19 mouse cellular contexts compared by ENCODE assay signal in genomic region chr3:52837527-52837926, GRCm38 (mm10).
DNase-seq lines count a peak whose midpoint lies in the region; ATAC-seq and TF ChIP-seq lines count a peak whose summit lies in the region.
"Had no signal": no experiment of that assay in that cellular context is flagged by ENCODE, and none has a peak within 500 bp of the region (broad histone marks: within the 10 kb centered on the region; RNA-seq: fewer than 3 reads in every experiment).

No protein-coding gene starts in this region.

- H3K9me3 ChIP-seq in forebrain, postnatal 0 days (ENCODE audit: low read length) = no peaks in the 10 kb centered on the region
- H3K9me3 ChIP-seq in forebrain, embryonic 12.5 days = no peaks in the 10 kb centered on the region
- H3K9me3 ChIP-seq: embryonic facial prominence, embryonic 15.5 days; forebrain, embryonic 10.5 days had no signal

- H3K27me3 ChIP-seq in forebrain, postnatal 0 days (ENCODE audit: insufficient read depth, low read length) = no peaks in the 10 kb centered on the region
- peaks cover 3% of the 10 kb centered on the region; the same call in 1 of the 2 replicates for H3K27me3 ChIP-seq in forebrain, embryonic 12.5 days

- WGBS in forebrain, postnatal 0 days = 31% methylated on average over 4 of the region's 4 CpGs
- WGBS in forebrain, embryonic 12.5 days = 35% methylated on average over 4 of the region's 4 CpGs

- H3K36me3 ChIP-seq in forebrain, postnatal 0 days (ENCODE audit: insufficient read depth) = no peaks in the 10 kb centered on the region
- H3K36me3 ChIP-seq in forebrain, embryonic 12.5 days (replicated peaks) = no peaks in the 10 kb centered on the region
- H3K36me3 ChIP-seq: embryonic facial prominence, embryonic 15.5 days; forebrain, embryonic 10.5 days had no signal

- H3K4me1 ChIP-seq in forebrain, postnatal 0 days (ENCODE audit: insufficient read depth) = peaks cover 5% of the 10 kb centered on the region; the same call in 1 of the 2 replicates
- H3K4me1 ChIP-seq in forebrain, embryonic 12.5 days = peaks cover 11% of the 10 kb centered on the region; the same call in 1 of the 2 replicates

- intact Hi-C loops in left cerebral cortex, postnatal 25 days (cut with DNase I) = no loop called here
- intact Hi-C loops in left cerebral cortex, postnatal 36 days (cut with DNase I) = no loop called here

- H3K27ac ChIP-seq in forebrain, postnatal 0 days (ENCODE audit: low read depth, low read length) = peak overlapping the region; percentile 54; the same call in 1 of the 2 replicates
- no peak overlapping the region for H3K27ac ChIP-seq in forebrain, embryonic 12.5 days
- H3K27ac ChIP-seq: embryonic facial prominence, embryonic 15.5 days; forebrain, embryonic 10.5 days; layer of hippocampus, adult 2 months had no signal

- no peak overlapping the region for H3K9ac ChIP-seq in forebrain, postnatal 0 days
- H3K9ac ChIP-seq in forebrain, embryonic 12.5 days = no peak overlapping the region
- H3K9ac ChIP-seq: embryonic facial prominence, embryonic 15.5 days had no signal

- H3K4me3 ChIP-seq in forebrain, postnatal 0 days (ENCODE audit: low read depth, low read length) = no peak overlapping the region
- H3K4me3 ChIP-seq in forebrain, embryonic 12.5 days (replicated peaks) = no peak overlapping the region
- H3K4me3 ChIP-seq: embryonic facial prominence, embryonic 15.5 days; forebrain, embryonic 10.5 days; layer of hippocampus, adult 2 months had no signal

- H3K4me2 ChIP-seq in forebrain, postnatal 0 days (ENCODE audit: low read depth) = no peak overlapping the region; the same call in 1 of the 2 replicates
- H3K4me2 ChIP-seq in forebrain, embryonic 12.5 days = no peak overlapping the region
- H3K4me2 ChIP-seq: embryonic facial prominence, embryonic 15.5 days had no signal

- peak; percentile 71 for DNase-seq in forebrain, postnatal 0 days
- peak; percentile 5 to 31 for DNase-seq in left cerebral cortex, postnatal 25 days (ENCODE audit: low spot score in 2 of 2)
- DNase-seq in left cerebral cortex, postnatal 36 days (ENCODE audit: low spot score in 2 of 2) = no peak
- no peak for DNase-seq in gastrocnemius, adult 18-20 months (ENCODE audit: low spot score)
- no peak for DNase-seq in MN1 (ENCODE audit: low spot score)
- DNase-seq: adrenal gland, adult 8-10 months; cerebellum, adult 18-20 months; heart, adult 11 months; heart, postnatal 4 days; kidney, postnatal 10 days; left cerebral cortex, postnatal 4 days; lung, adult 18-20 months had no signal

- TF ChIP-seq CTCF in forebrain, postnatal 0 days (IDR thresholded peaks at IDR 0.05; ENCODE audit: low read depth) = no peak

- peak; percentile 81 for ATAC-seq in forebrain, postnatal 0 days
- ATAC-seq in forebrain, embryonic 12.5 days (ENCODE audit: low FRiP score) = no peak
- ATAC-seq in CD4-positive, CD25-positive, alpha-beta regulatory T cell, adult 4 months = peak; percentile 27
- peak; percentile 18 for ATAC-seq in inflammation-experienced regulatory T-cells, adult 6 months
- ATAC-seq: intestine, postnatal 0 days had no signal

Comparison
In these comparisons a context has a peak if more than half of its experiments do, and no peak if none do; other contexts are left out.
1. DNase-seq: peak in forebrain, postnatal 0 days (single experiment) and left cerebral cortex, postnatal 25 days (2 of 2); none in left cerebral cortex, postnatal 36 days (0 of 2), gastrocnemius, adult 18-20 months (single experiment) and MN1 (single experiment).